Mouse (Mus musculus) kidney, postnatal 25 days (tissue): Measurements from ENCODE around the gene Sys1.

Experiments
- DNase-seq, 2 experiments: peaks; one replicate each; pipeline ENCODE4 v3.0.0; 2021; ENCODE audit warnings: mixed read lengths in 2 of 2

The Sys1 gene

DNA sequence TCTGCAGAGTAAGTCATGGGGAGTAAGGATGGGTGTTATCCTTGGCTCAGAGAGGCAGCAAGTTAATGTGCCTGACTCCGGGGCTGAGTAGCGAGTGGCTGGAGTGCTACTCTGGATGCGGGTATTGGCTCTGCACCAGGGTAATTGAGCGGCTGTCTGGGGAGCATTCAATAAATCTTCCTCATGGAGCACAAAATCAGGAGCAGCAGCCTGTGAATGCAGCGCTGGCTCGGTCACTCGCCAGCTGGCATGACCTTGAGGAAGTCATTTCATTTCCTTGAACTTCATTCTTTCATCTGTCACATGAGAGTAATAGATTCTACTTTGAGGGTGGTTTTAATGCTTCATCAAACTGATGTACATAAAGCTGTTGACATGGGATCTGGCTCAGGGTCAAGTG lies 43.7 kb downstream of the Sys1 start:
- peak; percentile 52 to 75 for DNase-seq

DNA sequence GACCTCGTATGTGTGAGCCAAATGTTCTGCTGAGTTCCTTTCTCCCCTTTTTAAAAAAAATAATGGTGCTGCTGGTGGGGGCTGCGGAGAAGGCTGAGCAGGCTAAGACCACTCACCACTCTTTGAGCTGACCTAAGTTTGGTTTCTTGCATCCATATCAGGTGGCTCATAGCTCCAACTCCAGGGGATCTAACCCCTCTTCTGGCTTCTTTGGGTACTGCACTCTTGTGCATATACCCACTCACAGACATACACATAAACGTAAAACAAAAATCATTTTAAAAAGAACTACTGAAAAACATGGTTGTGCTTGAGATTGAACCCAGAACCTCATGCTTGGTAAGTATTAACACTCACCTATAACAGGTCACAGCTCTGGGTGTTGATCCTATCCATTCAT lies 48.2 kb downstream of the Sys1 start:
- no peak for DNase-seq

DNA sequence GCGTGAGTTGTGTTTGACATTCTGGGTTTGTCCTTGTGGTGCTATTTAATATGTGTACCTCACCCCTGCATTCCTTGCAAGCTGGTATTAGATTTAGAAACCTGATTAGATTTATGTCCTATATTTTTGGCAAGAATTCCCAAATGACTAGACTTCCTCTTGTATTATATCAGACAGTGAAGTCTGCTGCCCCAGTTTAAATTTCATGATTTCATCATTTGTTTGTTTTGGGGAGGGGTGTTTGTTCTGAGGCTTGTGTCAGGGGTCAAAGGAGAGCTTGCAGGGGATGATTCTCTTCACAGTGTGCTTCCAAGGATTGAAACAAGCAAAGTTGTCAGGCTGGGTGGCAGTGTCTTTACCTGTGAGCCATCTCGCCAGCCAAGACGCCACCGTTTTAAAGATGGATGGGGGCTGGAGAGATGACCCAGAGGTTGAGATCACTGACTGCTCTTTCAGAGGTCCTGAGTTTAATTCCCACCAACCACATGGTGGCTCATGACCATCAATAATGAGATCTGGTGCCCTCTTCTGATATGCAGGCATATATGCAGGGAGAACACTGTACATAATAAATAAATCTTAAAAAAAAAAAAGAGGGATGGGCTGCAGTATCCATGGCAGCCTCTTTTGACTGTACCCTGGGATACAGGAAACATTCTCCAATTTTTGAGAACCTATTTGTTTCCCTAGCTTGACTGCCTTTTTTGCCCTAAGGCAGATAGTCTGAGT lies 49.0 kb downstream of the Sys1 start:
- no peak for DNase-seq

DNA sequence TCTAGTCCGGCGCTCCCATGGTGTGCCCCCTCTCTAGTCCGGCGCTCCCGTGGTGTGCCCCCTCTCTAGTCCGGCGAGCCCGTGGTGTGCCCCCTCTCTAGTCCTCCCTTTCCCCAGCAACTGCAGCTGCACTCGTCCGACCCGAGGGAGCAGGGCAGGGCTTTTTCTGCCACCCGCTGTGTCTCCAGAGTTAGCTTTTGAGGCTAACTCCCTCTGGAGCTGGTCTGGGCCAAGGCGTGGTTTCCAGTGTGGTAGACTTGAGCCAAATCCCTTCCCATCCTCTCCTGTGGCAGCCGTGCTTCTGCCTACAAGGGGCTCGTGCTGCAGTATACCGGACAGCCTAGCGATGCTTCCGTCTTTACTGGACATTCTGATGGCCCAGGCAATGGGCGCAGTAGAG lies 51.0 kb downstream of the Sys1 start:
- peak in 1 of 2 experiments; percentile 23 for DNase-seq

DNA sequence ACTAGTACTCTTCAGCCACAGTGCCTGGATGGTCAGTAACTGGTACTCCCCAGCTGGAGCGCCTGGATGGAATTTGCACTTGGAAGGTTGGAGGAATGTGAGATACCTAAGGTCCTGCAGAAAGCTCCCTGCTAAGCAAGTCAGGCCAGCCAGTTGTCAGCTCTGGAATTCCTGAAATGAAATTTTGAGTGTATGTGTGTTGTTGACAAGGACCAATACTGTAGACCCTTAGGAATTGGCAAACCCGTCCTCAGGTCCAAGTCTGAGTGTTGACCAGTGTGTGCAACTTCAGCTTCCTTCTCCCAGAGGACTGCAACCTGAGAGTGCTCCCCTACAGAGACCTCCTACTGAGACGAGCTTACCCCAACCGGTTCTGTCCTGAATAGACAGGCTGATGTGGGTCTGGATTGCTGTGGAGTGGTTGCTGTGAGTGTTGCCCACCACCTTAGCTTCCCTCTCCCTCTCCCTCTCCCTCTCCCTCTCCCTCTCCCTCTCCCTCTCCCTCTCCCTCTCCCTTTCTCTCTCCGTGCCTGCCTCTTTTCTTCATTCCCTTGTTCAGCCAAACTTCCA lies 53.9 kb downstream of the Sys1 start:
- peak; percentile 59 to 75 for DNase-seq

DNA sequence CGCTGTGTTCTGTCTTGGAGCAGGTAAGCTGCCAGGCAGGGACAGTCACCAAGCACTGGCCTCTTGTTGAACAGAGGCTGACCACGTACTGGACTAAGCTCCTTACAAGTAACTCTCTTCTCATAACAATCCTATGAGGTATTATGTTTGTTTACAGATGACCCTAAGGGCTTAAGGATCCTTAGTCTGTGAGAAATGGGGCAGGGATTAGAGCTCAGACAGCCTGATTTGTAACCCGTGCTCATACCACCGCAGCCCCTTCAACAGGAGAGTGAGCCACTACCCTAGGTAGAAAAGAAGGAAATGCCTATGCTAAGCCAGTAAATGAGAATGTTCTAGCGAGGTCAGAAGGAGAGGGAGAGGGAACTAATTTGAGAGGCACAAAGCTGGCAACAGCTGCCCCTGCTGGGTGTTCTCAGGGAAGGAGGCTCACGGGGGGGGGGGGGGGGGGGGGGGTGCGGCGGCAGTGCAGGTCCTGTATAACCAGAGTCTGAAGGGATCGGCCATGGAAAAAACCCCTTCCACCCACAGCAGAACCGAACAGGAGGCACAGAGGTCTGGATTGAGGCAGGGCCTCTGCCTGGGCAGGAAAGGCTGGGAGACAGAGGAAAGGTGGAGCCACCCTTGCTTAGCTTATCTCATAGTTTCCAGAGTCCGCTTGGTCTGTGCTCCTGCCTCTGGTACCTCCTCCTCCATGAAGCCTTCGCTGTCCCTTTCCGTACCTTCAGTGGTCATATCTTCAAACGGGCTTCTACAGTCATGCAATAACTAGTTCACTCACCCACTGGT lies 55.6 kb downstream of the Sys1 start:
- peak in 1 of 2 experiments; percentile 56 for DNase-seq

DNA sequence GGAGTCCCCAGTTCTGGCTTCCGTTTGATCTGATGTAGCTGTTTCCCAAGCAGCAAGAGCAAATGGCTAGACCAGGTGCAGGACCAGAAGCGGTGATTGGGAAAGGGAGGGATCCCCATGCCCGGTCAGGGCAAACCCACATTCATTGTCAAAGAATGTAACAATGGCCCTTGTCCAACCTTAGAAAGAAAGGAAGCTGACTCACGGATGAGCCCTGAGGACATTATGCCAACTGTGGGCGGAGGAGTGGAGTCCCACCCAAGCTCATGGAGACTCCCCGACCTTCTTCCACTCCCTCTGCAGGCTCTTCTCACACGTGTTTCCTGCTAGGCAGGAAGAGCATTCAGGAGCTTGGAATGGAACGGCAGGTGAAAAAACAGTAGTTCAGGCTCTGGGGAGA lies 56.6 kb downstream of the Sys1 start:
- DNase-seq, result peak; percentile 56 to 80

DNA sequence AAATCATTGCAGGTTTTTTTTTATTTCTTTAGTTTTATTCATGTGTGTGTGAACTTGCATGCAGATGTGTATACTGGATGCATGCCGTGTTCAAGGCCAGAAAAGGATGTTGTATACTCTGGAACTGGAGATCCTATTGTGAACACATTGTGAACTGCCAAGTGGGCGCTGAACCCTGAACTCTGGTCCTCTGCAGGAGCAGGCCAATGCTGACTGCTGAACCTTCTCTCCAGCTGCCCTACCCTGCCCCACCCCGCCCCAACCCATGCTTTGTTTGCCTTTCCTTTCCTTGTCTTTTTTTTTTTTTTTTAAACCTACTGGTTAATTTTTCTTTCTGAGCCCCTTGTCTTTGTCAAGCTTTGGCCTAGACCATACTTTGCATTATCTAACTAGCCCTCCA lies 58.2 kb downstream of the Sys1 start:
- DNase-seq, result peak; percentile 34 to 53

DNA sequence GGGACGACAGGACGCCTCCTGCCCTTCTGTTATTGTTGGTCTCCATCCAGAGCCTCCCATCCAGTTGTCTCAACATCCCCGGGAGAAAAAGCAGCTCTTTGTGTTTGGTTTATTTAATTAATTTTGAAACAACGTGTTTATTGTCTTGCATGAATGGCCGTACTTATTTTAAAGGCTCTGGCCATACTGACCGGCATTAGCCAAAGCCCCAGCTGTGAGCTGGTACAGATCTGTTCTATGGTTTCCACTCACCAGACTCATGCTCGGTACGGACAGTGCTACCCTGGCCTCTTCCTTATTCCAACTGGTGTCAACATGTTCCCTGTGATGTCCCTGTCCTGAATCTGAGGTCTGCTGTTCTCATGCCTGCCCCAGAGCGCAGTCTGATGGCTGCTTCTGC lies 59.1 kb downstream of the Sys1 start:
- no peak for DNase-seq

DNA sequence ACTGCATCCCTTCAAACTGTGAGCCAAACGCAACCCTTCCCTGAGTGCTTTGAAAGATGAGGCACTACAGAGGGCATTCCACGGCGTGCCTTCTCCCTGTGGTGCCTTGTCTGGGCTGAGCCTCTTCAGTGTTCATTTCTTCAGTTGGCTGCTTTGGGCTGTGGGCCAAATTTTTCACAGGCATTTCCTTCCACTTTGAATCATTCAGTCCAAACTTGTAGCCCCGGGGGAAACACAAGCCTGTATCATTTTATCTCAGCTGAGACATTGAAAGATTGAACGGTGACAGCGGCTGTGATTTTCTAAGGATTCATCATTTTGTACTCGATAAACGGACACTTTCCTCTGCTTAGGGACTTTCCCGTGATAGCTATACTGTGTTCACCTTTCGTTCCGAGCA lies 59.8 kb downstream of the Sys1 start:
- peak; percentile 20 to 48 for DNase-seq

DNA sequence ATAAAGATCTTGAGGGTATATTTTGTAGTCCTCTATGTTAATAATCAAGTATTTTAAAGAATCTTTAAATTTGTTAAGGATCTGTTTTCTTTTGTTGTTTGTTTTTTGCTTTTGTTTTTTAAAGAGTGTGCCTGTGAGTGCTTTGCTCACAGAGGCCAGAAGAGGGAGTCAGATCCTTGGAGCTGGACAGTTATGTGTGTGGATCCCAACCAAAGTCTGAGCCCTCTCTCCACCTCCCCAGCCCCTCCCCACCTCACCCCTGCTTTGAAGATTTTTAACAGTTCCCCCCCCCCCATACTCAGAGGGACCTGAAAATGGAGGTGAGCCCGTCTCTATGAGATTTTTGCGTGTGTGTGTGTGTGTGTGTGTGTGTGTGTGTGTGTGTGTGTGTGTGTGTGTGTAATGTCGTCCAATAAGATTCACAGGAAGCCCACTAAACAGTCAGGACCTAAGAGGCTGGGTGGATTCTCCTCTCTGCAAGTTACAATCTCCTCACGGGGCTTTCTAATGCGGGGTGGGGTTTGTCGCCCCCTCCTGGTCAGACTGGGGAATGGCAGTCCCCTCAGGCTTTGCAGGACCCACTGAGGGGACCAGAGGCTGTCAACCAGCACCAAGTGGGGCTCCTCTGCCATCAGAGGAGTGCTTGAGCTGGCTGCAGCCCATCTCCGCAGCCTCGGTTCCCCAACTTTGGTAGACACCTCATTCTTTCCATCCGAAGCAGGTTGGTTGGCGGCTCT lies 60.9 kb downstream of the Sys1 start:
- DNase-seq, result peak; percentile 65 to 67

DNA sequence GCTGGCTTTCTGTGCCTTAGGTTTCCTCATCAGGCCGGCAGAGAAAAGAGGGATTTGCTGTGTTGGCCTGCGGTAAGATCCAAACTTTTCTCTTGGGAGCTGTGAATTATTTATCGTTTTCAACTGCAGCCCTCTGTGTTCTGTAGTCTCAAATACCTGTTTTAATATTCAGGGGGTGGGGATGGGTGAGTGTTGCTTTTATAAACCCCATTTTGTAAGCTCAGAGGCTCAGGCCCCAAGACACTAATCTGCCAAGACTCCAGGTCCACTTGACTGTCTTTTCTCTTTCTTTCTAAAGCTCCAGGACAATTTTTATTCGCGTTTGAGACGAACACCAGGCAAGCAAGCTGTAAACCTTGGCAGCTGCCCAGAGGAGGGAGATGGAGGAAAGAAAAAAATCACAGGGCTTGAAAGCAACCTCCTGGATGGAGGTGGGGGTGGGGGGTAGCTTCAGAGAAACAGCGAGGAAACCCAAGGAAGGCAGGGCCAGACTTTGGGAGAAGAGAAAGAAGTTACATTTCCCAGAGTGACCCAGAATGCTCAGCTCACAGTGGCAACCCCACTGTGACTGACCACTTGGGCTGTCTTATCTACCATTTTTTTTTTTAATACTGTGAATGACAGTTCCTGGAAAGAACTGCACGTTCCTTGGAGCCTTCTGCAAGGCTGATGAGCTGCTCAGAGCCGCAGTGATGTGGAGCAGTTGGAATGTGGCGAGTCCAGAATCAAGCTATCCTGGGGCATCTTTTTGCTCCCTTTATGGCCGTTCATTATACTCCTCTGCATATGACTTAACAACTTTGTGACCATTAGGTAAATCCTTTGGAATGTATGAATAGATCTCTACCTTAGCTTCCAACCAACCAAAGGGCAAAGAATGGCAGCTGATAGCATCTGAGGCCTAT lies 61.8 kb downstream of the Sys1 start:
- DNase-seq, result no peak

DNA sequence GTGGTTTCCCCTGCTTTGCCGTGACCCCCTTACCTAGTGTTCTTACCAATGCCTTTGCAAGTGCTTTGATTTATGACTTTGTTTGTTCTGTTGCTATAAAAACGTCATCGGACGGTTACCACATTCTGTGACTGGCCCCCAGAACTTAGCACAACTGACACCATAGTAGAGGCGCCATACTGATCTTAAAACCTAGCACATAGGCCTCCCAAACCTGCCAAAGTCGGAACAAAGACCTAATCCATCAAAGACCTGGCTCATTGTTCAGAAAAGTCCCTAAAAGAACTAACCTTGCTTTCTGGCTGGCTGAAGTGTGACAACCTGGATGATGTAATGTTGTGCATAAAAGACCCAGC lies 62.4 kb downstream of the Sys1 start:
- no peak for DNase-seq

DNA sequence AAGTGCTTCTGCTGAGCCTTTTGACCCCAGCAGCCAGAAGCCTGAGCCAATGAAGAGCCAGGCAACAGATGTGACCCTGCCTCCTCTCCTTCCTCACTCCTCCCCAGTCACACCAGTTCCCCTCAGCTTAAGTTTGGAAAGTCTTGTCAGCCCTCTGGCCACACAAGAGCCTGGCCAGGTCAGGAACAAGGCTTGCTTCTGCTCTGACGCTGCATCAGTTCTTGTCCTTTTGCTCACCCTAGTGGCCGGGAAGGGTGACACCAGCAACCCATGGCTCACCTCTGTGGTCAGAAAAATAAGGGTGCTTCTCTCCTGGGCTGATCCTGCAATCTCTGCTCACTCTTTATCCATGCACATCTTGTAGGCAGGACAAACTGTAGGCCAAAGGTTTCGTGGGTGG lies 64.0 kb downstream of the Sys1 start:
- peak; percentile 74 to 84 for DNase-seq

DNA sequence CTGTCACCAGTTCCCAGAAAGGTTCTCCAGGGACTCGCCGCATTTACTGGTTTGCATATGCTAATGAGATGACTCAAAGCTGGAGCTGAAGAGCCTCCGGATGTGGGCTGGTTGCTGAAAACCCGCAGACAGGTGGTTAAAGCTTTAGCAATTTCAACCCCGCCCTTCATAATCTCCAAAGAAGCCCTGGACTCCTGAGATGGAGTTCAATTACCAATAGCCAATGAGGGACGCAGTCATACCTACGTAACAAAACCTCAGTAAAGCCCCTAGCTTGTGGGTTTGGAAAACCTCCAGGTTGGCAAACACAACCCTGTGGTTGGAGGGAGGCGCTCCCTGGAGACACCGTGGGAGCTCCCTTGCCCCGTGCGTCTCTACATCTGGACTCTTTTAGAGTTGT lies 65.1 kb downstream of the Sys1 start:
- DNase-seq, result no peak

DNA sequence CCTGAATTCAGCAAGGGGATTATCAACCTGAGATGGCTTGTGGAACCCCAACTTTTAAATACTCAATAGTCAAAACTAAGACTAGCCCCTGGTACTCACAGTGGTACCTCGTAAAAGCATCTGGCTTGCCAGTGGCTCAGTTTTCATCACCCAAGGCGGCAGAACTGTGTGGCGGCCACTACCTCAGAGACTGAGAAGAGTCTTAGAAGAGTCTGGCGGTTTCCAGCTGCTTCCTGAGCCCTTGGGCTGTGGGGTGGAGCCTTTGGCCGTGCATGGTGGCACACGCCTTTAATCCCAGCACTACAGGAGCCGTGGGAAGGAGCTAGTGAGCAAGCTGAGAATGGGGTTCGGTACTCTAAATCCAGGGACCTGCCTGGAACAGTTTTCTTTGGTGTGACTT lies 65.5 kb downstream of the Sys1 start:
- DNase-seq, result no peak

DNA sequence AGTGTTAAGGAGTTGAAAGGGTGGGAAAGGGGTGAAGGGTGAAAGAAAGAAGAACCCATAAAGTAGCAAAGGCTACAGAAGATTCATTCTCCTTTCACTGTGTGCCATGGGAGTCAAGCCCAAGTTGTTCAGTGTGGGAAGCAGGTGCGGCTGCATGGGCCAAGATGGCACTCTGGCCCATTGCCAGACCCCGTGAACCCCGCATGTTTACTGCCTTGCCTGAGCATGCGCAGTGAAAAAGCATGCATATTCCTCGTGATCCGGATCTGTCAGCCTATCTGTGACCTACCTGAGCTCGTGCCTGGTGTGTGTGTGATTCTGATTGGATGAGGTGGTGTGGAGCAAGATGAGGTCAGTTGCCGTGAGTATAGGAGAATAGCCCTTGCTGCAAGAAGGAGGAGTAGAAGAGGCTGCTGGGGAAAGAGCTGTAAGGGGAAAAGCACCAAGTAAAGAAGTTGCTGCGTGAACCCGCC lies 66.6 kb downstream of the Sys1 start:
- no peak for DNase-seq

DNA sequence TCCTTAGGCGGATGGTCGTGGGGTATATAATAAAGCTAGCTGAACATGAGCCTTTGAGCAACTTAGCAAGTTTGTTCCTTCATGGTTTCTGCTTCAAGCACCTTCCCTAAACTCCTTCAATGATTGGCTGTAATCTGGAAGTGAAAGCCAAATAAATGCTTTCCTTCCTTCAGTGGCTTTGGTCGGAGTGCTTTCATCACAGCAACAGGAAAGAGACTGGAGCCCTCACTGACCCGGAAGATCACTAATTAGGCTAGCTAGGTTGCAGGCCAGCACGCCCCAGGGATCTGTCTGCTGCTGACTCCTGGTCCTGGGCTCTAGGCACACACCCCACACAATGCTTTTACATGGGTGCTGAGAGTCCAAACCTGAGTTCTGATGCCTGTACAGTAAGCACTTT lies 71.8 kb downstream of the Sys1 start:
- DNase-seq, result no peak
